Mouse (Mus musculus): ENCODE measurements around the gene Senp5. TPM values are rescaled to one million over a fixed set of nuclear protein-coding genes. Genes with fewer than 3 reads are reported as not detected.

Senp5 gene
- polyA plus RNA-seq, 1 experiment from 2014 or later, result 13.0 TPM

- Histone ChIP-seq H3K27me3 (no peaks in the 10 kb centered on the region), H3K27ac (replicated peaks) (no peak overlapping the region), H3K4me1 (no peaks in the 10 kb centered on the region), H3K4me2 (replicated peaks) (no peak overlapping the region), H3K4me3 (replicated peaks) (no peak overlapping the region), H3K9ac (no peak overlapping the region), H3K9me3 (replicated peaks) (no peaks in the 10 kb centered on the region), H3K36me3 (no peaks in the 10 kb centered on the region)
- 74% methylated on average over 6 of the region's 6 CpGs for WGBS
- ATAC-seq (ENCODE audit: insufficient number of reproducible peaks, low FRiP score, low TSS enrichment, low read depth), result no peak
Observed at GRCm38 (mm10) chr16:31926091-31926490, 77.0 kb downstream of the Senp5 start.

GRCm38 (mm10) chr16:31924368-31924767, 78.7 kb downstream of the Senp5 start:
- 76% methylated on average over 6 of the region's 6 CpGs for WGBS
- no peak for ATAC-seq (ENCODE audit: insufficient number of reproducible peaks, low FRiP score, low TSS enrichment, low read depth)
- Histone ChIP-seq H3K4me1 (no peaks in the 10 kb centered on the region), H3K4me3 (replicated peaks) (no peak overlapping the region), H3K9ac (no peak overlapping the region), H3K27me3 (no peaks in the 10 kb centered on the region), H3K27ac (replicated peaks) (no peak overlapping the region), H3K4me2 (replicated peaks) (no peak overlapping the region), H3K9me3 (replicated peaks) (no peaks in the 10 kb centered on the region), H3K36me3 (no peaks in the 10 kb centered on the region)

- Histone ChIP-seq H3K36me3 (no peaks in the 10 kb centered on the region), H3K27ac (replicated peaks) (no peak overlapping the region), H3K4me3 (replicated peaks) (no peak overlapping the region), H3K27me3 (no peaks in the 10 kb centered on the region), H3K9ac (no peak overlapping the region), H3K4me1 (no peaks in the 10 kb centered on the region), H3K9me3 (replicated peaks) (no peaks in the 10 kb centered on the region), H3K4me2 (replicated peaks) (peak overlapping the region; percentile 20; the same call in 1 of the 2 replicates)
- no peak for ATAC-seq (ENCODE audit: insufficient number of reproducible peaks, low FRiP score, low TSS enrichment, low read depth)
- 3% methylated on average over 14 of the region's 14 CpGs for WGBS
Observed at GRCm38 (mm10) chr16:31918248-31918724, 84.8 kb downstream of the Senp5 start.

- Histone ChIP-seq H3K4me2 (replicated peaks) (peak overlapping the region; percentile 20; the same call in 1 of the 2 replicates), H3K4me1 (no peaks in the 10 kb centered on the region), H3K4me3 (replicated peaks) (no peak overlapping the region), H3K9ac (no peak overlapping the region), H3K36me3 (no peaks in the 10 kb centered on the region), H3K9me3 (replicated peaks) (no peaks in the 10 kb centered on the region), H3K27ac (replicated peaks) (no peak overlapping the region), H3K27me3 (no peaks in the 10 kb centered on the region)
- 77% methylated on average over 11 of the region's 11 CpGs for WGBS
- no peak for ATAC-seq (ENCODE audit: insufficient number of reproducible peaks, low FRiP score, low TSS enrichment, low read depth)
Observed at GRCm38 (mm10) chr16:31917776-31918175, 85.3 kb downstream of the Senp5 start.

- H3K4me3 ChIP-seq (replicated peaks), result no peak overlapping the region
- no peak overlapping the region for H3K4me2 ChIP-seq (replicated peaks)
- H3K4me1 ChIP-seq, result peaks cover 15% of the 10 kb centered on the region; the same call in 1 of the 2 replicates
- H3K9ac ChIP-seq, result no peak overlapping the region
- no peaks in the 10 kb centered on the region for H3K36me3 ChIP-seq
- H3K27me3 ChIP-seq, result no peaks in the 10 kb centered on the region
- H3K27ac ChIP-seq (replicated peaks), result no peak overlapping the region
- no peak for ATAC-seq (ENCODE audit: insufficient number of reproducible peaks, low FRiP score, low TSS enrichment, low read depth)
- WGBS, result 70% methylated on average over 10 of the region's 10 CpGs
- H3K9me3 ChIP-seq (replicated peaks), result no peaks in the 10 kb centered on the region
Observed at GRCm38 (mm10) chr16:31910281-31910847, 92.7 kb downstream of the Senp5 start.

Small RNA genes within 50 kb of the gene (microRNA-seq; reads per million reads assigned to microRNA genes)
- gene Gm26269 (ENCODE audit: borderline number of aligned reads), result not detected

Other genes starting within 250 kb of the Senp5 start
- 3.5 and 5.2 TPM in 2 replicates for gene Meltf, start 124.5 kb downstream of the Senp5 start, polyA plus RNA-seq (2015; fragmentation: Nextera tagmentation; extraction: Ambion mirVana)
- gene Pigz, start 69.4 kb downstream of the Senp5 start, polyA plus RNA-seq (2015; fragmentation: Nextera tagmentation; extraction: Ambion mirVana), result 0.70 and 1.4 TPM in 2 replicates
- gene 0610012G03Rik, start 54.8 kb downstream of the Senp5 start, polyA plus RNA-seq (2015; fragmentation: Nextera tagmentation; extraction: Ambion mirVana), result 86.1 and 91.7 TPM in 2 replicates
- 112 and 116 TPM in 2 replicates for gene Ncbp2, start 54.8 kb downstream of the Senp5 start, polyA plus RNA-seq (2015; fragmentation: Nextera tagmentation; extraction: Ambion mirVana)
- gene Pak2, start 76.1 kb upstream of the Senp5 start, polyA plus RNA-seq (2015; fragmentation: Nextera tagmentation; extraction: Ambion mirVana), result 31.6 and 34.7 TPM in 2 replicates
- gene Pigx, start 96.5 kb upstream of the Senp5 start, polyA plus RNA-seq (2015; fragmentation: Nextera tagmentation; extraction: Ambion mirVana), result 87.5 and 90.5 TPM in 2 replicates
- gene Cep19, start 96.5 kb upstream of the Senp5 start, polyA plus RNA-seq (2015; fragmentation: Nextera tagmentation; extraction: Ambion mirVana), result 27.0 and 29.9 TPM in 2 replicates
- 21.1 and 23.6 TPM in 2 replicates for gene Nrros, start 162.3 kb upstream of the Senp5 start, polyA plus RNA-seq (2015; fragmentation: Nextera tagmentation; extraction: Ambion mirVana)
- 0.23 and 0.30 TPM in 2 replicates for gene Bex6, start 176.5 kb upstream of the Senp5 start, polyA plus RNA-seq (2015; fragmentation: Nextera tagmentation; extraction: Ambion mirVana)
- gene Fbxo45, start 243.9 kb upstream of the Senp5 start, polyA plus RNA-seq (2015; fragmentation: Nextera tagmentation; extraction: Ambion mirVana), result 14.6 and 15.6 TPM in 2 replicates
- gene Wdr53, start 243.9 kb upstream of the Senp5 start, polyA plus RNA-seq (2015; fragmentation: Nextera tagmentation; extraction: Ambion mirVana), result 19.6 and 20.8 TPM in 2 replicates